Mouse (Mus musculus) layer of hippocampus, adult 2 months (tissue): ENCODE results near the gene Tbc1d4. TPM values are rescaled to one million over a fixed set of nuclear protein-coding genes. Genes with fewer than 3 reads are reported as not detected.
"Not testable (repeated sequence)": the region's sequence is repeated elsewhere in the genome, so short reads cannot be mapped to it uniquely, and the experiment has no call there.

Experiments used
- DNase-seq, 2 experiments: peaks; one replicate each; pipeline ENCODE4 v3.0.0; 2022; ENCODE audit warnings: low spot score in 2 of 2
- H3K27ac ChIP-seq: fragments of 200-600 bp; 2 replicates; pipeline ENCODE4 v1.8.1; 2022
- H3K4me3 ChIP-seq: fragments of 200-600 bp; 2 replicates; pipeline ENCODE4 v1.8.1; 2022; ENCODE audit warnings: mild to moderate bottlenecking
- CTCF ChIP-seq: fragments of 200-600 bp; conservative IDR thresholded peaks from 2 replicates; pipeline ENCODE4 v1.8.1; 2022; ENCODE audit warnings: antibody characterized with exemption, mild to moderate bottlenecking, moderate library complexity
- total RNA-seq, 2 experiments: library from RNA; stranded (reverse); gene quantifications; 2 replicates each; pipeline ENCODE4 v1.2.3; 2021

Tbc1d4 gene
- total RNA-seq, 2 experiments from 2014 or later = 10.4 to 11.3 TPM

DNA sequence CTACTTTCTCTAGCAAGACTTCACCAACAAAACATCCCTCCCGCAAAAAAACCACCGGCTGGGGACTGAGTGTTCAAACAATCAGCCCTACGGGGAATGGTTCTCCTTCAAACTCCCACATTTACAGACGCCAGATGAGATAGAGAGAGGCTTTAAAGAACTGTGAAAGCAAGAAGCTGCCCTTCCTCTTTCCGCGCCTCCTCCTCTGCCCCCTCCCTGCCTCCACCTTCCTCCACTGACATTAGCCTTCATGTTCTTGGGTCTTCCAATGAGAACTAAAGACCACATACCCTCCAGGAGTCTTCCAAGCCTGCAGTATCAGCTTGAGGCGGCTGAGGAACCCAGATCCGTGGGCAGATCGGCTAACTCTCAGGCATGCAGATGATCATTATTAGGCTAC is 7.2 kb upstream of the Tbc1d4 start:
- TF ChIP-seq CTCF = no peak

DNA sequence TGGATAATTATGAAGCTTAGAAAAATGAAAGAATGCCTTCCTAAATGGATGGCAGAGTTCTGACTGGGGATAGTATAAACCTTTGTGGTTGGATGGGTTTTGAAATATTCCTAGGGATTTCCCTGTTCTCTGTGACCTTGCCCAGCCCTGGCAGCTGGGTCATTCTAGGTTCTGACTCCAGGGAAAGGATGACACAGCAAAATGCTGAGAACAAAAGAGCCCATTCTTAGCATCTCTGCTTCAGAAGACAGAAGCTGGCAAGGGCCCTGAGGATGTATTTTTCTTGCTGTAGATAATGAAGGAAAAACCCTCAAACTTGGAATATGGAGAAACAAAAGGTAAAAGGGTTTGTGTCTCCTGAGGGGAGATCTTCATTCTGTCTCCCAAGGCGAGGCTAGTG is 4.2 kb upstream of the Tbc1d4 start:
- H3K4me3 ChIP-seq = no peak overlapping the region
- no peak for DNase-seq
- TF ChIP-seq CTCF = no peak
- no peak overlapping the region for H3K27ac ChIP-seq

More for the DNA sequence above, 7.2 kb upstream of the Tbc1d4 start:
- Histone ChIP-seq H3K27ac (no peak overlapping the region), H3K4me3 (no peak overlapping the region)
- no peak for DNase-seq

GRCm38 (mm10) chr14:101610701-101611100 is 1.7 kb upstream of the Tbc1d4 start:
- Histone ChIP-seq H3K27ac (no peak overlapping the region), H3K4me3 (no peak overlapping the region)
- no peak for DNase-seq
- no peak for TF ChIP-seq CTCF

- peak in 1 of 2 experiments; percentile 13 for DNase-seq
- peak overlapping the region; percentile 44 for H3K27ac ChIP-seq
- peak; percentile 45 for TF ChIP-seq CTCF
- peak overlapping the region; percentile 86 for H3K4me3 ChIP-seq
Observed at GRCm38 (mm10) chr14:101607631-101608518, 1.1 kb downstream of the Tbc1d4 start.

GRCm38 (mm10) chr14:101605843-101606242 is 3.1 kb downstream of the Tbc1d4 start:
- TF ChIP-seq CTCF = peak; percentile 62
- DNase-seq = no peak
- Histone ChIP-seq H3K27ac (no peak overlapping the region), H3K4me3 (no peak overlapping the region)

- Histone ChIP-seq H3K27ac (no peak overlapping the region), H3K4me3 (no peak overlapping the region)
- DNase-seq = no peak
- no peak for TF ChIP-seq CTCF
Observed at GRCm38 (mm10) chr14:101602851-101603250, 6.1 kb downstream of the Tbc1d4 start.

DNA sequence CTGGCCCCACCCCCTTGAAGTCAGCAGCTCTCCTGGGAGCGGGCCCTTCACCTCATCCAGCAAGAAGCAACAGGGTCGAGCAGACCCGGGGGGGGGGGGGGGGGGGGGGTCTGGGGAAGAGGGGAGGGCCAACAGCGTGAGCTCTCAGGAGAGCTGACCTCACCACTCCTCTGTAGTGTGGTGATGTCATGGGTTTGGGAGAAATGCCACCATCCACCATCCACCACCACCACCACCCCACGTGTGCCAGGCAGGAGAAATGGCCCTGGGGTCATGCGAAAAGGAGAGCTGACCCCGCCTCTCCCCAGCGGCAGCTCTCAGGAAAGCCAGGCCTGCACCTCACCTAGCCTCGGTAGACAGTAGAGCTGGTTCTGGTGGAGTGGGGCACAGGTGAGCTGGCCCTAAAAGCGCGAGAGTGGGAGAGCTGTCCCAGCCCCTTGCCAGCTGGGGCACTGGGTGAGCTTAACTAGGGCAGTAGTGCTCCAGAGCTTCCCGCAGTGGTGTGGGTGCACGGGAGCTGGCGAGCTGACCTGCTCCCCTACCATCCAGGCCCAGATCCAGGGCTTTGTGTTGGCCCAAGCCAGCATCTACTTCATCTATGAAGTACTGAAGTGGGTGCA is 11.8 kb downstream of the Tbc1d4 start:
- Histone ChIP-seq H3K27ac (no peak overlapping the region), H3K4me3 (no peak overlapping the region)
- DNase-seq = no peak
- TF ChIP-seq CTCF = no peak

DNA sequence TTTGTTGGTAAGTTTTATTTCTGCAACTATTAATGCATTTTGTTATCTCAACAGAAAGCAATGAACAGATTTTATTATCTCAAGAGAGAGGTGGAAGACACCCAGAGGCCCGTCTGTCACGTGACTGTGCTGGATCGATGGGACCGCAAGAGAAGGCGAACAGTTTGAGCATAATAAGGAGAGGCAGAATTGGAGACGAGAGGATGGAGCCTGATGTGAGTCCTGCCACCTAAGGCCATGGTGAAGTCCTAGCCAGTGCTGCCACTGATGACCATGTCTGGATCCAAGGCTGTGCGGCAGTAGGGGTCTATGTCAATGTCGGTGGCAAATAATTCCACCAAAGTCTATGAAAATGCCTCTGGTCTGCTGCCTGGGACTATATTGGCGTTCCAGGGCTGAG is 12.3 kb downstream of the Tbc1d4 start:
- Histone ChIP-seq H3K4me3 (no peak overlapping the region), H3K27ac (no peak overlapping the region)
- TF ChIP-seq CTCF = no peak
- DNase-seq = no peak

DNA sequence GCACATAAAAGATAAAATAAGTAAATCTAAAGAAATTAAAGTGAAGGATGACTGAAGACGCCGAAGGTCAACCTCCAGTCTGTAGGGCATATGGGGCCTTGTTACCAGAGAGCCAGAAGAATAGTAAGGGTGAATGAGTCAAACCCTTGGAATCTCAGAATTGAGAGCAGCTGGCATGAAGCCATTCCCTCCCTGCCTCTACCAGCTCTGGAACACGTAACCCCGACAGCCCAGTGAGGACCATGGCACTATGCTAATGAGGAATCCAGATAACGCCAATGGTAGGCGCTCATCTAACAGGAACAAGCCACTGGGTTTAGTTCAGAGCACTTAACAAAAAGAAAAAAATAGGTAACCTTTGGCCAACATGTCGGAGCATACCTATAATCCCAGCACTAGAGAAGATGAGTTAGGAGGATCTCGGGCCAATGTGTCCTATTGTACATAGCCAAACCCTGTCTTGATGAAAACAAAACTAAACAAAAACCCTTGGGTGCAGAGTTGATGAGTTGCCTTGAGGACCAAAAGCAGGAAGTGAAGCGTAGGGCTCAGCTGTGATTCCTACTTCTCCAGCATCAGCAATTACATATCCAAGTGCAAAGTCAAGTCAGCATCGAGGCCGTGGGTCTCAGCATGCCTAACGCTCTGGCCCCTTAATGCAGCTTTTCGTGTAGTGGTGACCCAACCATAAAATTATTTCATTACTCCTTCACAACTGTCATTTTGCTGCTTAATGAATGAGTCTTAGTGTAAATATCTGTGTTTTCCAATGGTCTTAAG is 13.5 kb downstream of the Tbc1d4 start:
- no peak overlapping the region for H3K27ac ChIP-seq
- H3K4me3 ChIP-seq = no peak overlapping the region
- no peak for TF ChIP-seq CTCF
- DNase-seq = no peak

DNA sequence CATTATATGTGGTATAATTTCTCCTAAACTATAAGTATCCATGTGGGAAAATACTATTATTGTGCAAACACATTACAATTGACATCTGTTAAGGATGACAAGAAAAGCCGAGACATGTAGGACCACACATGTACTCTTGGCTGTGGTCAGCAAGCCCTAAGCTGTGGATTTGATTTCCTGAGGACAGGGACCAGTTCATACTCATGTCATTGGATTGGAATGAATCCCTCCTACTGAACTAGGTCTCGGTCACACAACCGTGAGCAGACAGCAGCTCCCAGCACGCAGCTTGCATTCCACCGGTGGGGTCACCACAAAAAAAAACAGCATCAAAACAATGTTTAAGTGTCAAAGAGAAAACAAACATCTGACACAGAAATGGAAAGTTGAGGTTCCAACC is 15.0 kb downstream of the Tbc1d4 start:
- Histone ChIP-seq H3K4me3 (no peak overlapping the region), H3K27ac (no peak overlapping the region)
- TF ChIP-seq CTCF = no peak
- no peak for DNase-seq

GRCm38 (mm10) chr14:101593340-101593739 is 15.7 kb downstream of the Tbc1d4 start:
- TF ChIP-seq CTCF = no peak
- Histone ChIP-seq H3K4me3 (no peak overlapping the region), H3K27ac (no peak overlapping the region)
- DNase-seq = no peak

GRCm38 (mm10) chr14:101591101-101591500 is 17.9 kb downstream of the Tbc1d4 start:
- TF ChIP-seq CTCF = no peak
- Histone ChIP-seq H3K4me3 (no peak overlapping the region), H3K27ac (no peak overlapping the region)
- no peak for DNase-seq

GRCm38 (mm10) chr14:101588209-101588991 is 20.6 kb downstream of the Tbc1d4 start:
- not testable (repeated sequence) for DNase-seq, H3K4me3 ChIP-seq, H3K27ac ChIP-seq

DNA sequence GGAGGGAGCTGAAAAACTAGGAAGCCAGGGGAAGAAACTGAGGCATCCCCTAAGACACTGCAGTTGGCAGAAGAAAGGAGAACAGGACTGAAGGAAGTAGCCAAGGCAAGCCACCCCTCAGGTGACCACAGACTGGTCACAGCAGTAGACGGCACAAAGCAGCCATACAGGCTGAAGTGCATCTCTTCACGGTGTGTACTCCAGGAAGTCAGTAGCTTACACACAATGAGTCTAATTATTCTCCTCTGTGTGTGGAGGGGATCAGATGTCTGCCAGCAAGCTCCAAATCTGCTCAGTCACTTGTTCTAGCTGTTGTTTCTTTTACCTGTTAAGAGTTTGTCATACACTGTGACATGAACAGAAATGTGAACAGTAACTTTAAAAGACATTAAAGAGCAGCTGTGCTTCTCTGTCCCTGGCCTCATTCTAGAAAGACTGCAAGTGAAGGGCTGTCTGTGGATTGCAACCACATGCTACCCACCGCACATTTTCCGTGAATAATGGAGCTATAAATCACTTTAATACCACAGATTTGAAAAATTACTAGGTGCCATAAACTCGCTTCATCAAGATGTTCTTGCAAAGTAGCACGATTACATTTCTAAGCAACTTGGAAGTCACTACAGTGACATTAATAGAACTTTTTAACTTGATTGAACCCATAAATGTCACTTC is 21.5 kb downstream of the Tbc1d4 start:
- H3K4me3 ChIP-seq, H3K27ac ChIP-seq, DNase-seq: not testable (repeated sequence)
